Mouse (Mus musculus): Measurements from ENCODE around the gene Zfp661. TPM values are rescaled to one million over a fixed set of nuclear protein-coding genes. Genes with fewer than 3 reads are reported as not detected.
A peak's percentile ranks its signal among the peaks of the same experiment; 100 is the strongest.

Zfp661 gene
- polyA plus RNA-seq, 1 experiment from 2014 or later, result 9.8 TPM

DNA sequence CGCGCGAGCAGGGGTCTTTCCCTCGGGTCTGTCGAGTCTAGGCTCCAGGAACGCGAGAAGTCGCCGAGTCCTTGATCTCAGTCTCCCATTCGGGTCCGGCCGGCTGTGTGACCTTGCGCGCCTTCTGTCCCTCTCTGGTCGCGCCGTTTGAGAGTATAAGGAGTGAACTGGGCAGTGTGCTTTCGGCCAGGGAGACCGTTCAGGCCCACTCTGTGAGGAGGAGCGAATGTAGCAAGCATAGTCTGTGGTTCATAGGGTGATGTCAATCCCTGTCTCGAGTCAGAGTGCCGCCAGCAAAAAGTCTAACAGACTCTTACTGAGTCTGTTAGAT lies 585 bp upstream of the Zfp661 start:
- ATAC-seq (ENCODE audit: insufficient read depth, low FRiP score, low TSS enrichment), result no peak
- Histone ChIP-seq H3K27me3 (ENCODE audit: control insufficient read depth, insufficient read depth, low read length) (no peaks in the 10 kb centered on the region), H3K27ac (ENCODE audit: low read depth, low read length) (no peak overlapping the region), H3K4me3 (ENCODE audit: low read depth, low read length) (peak overlapping the region; percentile 56), H3K36me3 (ENCODE audit: control insufficient read depth, insufficient read depth, low read length) (no peaks in the 10 kb centered on the region), H3K4me1 (ENCODE audit: control insufficient read depth, insufficient read depth, low read length) (0 out of 2 replicates have a peak, but pooled peaks cover 6% of the 10 kb centered on the region), H3K9ac (ENCODE audit: low read length) (peak overlapping the region; percentile 88), H3K9me3 (ENCODE audit: control insufficient read depth, low read length) (no peaks in the 10 kb centered on the region), H3K4me2 (ENCODE audit: low read depth) (peak overlapping the region; percentile 62)
- WGBS, result under 1% methylated on average over 22 of the region's 22 CpGs
- DNase-seq (ENCODE audit: low spot score), result no peak

DNA sequence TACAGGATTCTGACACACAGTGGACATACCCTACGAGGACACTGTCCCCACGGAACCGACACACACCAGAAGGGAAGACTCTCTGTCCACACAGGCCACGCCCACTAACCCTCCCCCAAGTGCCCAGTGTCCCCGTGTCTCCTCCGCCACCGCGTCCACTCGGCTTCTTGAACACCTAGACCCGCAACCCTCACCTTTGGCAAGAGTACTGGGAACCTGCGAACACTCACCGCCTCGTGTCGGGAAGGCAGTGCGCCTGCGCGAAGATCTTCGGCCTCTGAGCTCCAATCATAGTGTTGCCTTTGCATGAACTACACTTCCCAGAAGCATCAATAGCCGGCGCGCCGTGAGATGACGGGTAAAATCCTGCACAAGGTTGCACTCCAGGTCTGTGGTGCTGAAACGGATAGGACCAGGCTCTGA lies 2.4 kb downstream of the Zfp661 start:
- ATAC-seq (ENCODE audit: insufficient read depth, low FRiP score, low TSS enrichment) (peak; percentile 81), DNase-seq (ENCODE audit: low spot score) (peak; percentile 92)
- no peaks in the 10 kb centered on the region for H3K9me3 ChIP-seq (ENCODE audit: control insufficient read depth, low read length)
- no peaks in the 10 kb centered on the region for H3K27me3 ChIP-seq (ENCODE audit: control insufficient read depth, insufficient read depth, low read length)
- H3K4me1 ChIP-seq (ENCODE audit: control insufficient read depth, insufficient read depth, low read length), result 0 out of 2 replicates have a peak, but pooled peaks cover 6% of the 10 kb centered on the region
- H3K4me3 ChIP-seq (ENCODE audit: low read depth, low read length), result peak overlapping the region; percentile 52
- no peak overlapping the region for H3K27ac ChIP-seq (ENCODE audit: low read depth, low read length)
- WGBS, result under 1% methylated on average over 24 of the region's 24 CpGs
- peak overlapping the region; percentile 61 for H3K9ac ChIP-seq (ENCODE audit: low read length)
- H3K4me2 ChIP-seq (ENCODE audit: low read depth), result peak overlapping the region; percentile 55
- 0 out of 2 replicates have a peak, but pooled peaks cover 3% of the 10 kb centered on the region for H3K36me3 ChIP-seq (ENCODE audit: control insufficient read depth, insufficient read depth, low read length)

DNA sequence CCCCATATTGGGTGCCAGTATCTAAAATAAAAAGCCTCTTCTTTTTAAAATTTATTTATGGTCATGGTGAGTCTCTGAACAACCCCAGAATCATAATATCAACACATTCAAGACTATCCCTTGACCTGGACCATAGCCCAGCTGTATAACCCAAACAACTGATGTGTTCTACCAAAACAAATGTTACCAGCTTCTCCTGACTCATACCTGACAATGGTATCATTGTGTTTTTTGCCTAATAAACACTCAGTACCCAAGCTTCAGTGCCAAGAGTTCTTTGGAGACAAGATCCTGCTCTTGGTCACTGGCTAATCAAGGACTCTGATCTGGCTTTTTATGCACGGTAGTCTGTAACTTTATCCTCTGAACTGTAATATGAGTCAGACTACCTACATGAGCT lies 13.6 kb downstream of the Zfp661 start:
- H3K4me2 ChIP-seq (ENCODE audit: low read depth), result no peak overlapping the region
- no peaks in the 10 kb centered on the region for H3K9me3 ChIP-seq (ENCODE audit: control insufficient read depth, low read length)
- H3K27me3 ChIP-seq (ENCODE audit: control insufficient read depth, insufficient read depth, low read length), result no peaks in the 10 kb centered on the region
- H3K4me1 ChIP-seq (ENCODE audit: control insufficient read depth, insufficient read depth, low read length), result no peaks in the 10 kb centered on the region
- no peak overlapping the region for H3K4me3 ChIP-seq (ENCODE audit: low read depth, low read length)
- 79% methylated on average over 1 of the region's 1 CpGs for WGBS
- peaks cover 4% of the 10 kb centered on the region; the same call in 1 of the 2 replicates for H3K36me3 ChIP-seq (ENCODE audit: control insufficient read depth, insufficient read depth, low read length)
- no peak overlapping the region for H3K27ac ChIP-seq (ENCODE audit: low read depth, low read length)
- ATAC-seq (ENCODE audit: insufficient read depth, low FRiP score, low TSS enrichment), result no peak
- H3K9ac ChIP-seq (ENCODE audit: low read length), result no peak overlapping the region
- no peak for DNase-seq (ENCODE audit: low spot score)

DNA sequence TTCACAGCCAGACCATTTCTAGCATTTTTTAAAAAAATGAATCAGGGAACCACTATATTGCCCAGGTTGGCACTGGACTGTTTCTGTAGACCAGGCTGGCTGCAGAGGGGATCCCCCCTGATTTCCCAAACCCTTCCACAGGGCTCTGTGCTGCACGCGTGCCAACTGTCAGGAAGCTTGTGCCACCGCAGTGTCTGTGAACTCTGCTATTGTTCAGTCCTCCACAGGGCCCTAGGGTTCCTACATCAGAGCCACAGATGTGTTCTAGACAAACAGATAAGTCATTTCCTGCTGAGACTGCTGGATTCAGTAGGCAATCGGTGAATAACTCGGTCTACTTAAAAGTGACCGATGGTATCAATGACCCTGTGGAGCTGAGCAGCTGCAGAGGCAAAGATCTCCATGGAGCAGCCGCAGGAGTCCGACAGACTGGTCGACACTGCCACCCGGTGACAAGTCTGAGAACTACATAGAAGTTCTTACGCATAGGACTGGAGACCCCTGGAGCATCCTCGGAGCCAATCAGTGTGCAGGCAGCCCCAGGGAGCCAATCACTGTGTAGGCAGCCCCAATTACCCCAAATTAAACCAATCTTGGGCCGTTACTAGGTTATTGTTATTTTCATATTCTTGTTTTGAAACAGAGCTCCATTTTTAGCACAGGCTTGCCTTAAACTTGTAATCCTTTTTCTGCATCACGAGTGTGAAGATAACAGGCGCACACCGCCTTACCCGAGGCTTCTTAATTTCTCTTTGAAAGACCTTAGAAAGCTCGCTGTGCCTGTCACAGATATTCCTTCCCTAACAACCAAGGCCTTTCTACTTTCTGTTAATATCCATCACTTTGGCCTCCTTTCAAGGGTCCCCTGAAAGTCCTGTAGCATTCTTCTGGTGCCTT lies 27.6 kb downstream of the Zfp661 start:
- ATAC-seq (ENCODE audit: insufficient read depth, low FRiP score, low TSS enrichment), result peak; percentile 99
- no peak overlapping the region for H3K27ac ChIP-seq (ENCODE audit: low read depth, low read length)
- H3K9ac ChIP-seq (ENCODE audit: low read length), result no peak overlapping the region; the same call in 1 of the 2 replicates

DNA sequence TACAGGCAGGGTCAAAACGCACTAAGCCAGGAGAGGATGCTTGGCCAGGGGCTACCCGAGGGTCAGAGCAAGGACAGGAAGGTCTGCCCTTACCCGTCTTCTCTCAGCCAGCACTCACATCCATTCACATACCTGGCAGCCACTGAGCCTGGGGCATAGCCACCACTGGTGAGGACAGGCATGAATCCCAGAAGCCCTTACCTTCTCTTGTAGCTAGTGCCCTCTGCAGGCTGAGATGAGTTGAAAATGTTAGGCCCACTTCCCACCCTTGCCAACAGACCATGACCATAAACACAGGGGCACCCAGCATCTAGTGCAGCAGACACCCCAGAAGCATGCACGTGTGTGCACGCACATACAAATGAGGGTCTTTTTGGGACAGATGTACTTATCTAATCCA lies 35.8 kb downstream of the Zfp661 start:
- Histone ChIP-seq H3K27me3 (ENCODE audit: control insufficient read depth, insufficient read depth, low read length) (no peaks in the 10 kb centered on the region), H3K4me2 (ENCODE audit: low read depth) (no peak overlapping the region), H3K4me1 (ENCODE audit: control insufficient read depth, insufficient read depth, low read length) (no peaks in the 10 kb centered on the region), H3K9me3 (ENCODE audit: control insufficient read depth, low read length) (no peaks in the 10 kb centered on the region), H3K9ac (ENCODE audit: low read length) (no peak overlapping the region), H3K4me3 (ENCODE audit: low read depth, low read length) (no peak overlapping the region), H3K27ac (ENCODE audit: low read depth, low read length) (no peak overlapping the region), H3K36me3 (ENCODE audit: control insufficient read depth, insufficient read depth, low read length) (no peaks in the 10 kb centered on the region)
- DNase-seq (ENCODE audit: low spot score), result no peak
- 46% methylated on average over 5 of the region's 5 CpGs for WGBS
- ATAC-seq (ENCODE audit: insufficient read depth, low FRiP score, low TSS enrichment), result no peak

More for the DNA sequence above, 27.6 kb downstream of the Zfp661 start:
- Histone ChIP-seq H3K4me2 (ENCODE audit: low read depth) (peak overlapping the region; percentile 38), H3K9me3 (ENCODE audit: control insufficient read depth, low read length) (no peaks in the 10 kb centered on the region), H3K27me3 (ENCODE audit: control insufficient read depth, insufficient read depth, low read length) (no peaks in the 10 kb centered on the region), H3K36me3 (ENCODE audit: control insufficient read depth, insufficient read depth, low read length) (no peaks in the 10 kb centered on the region), H3K4me3 (ENCODE audit: low read depth, low read length) (peak overlapping the region; percentile 17; the same call in 1 of the 2 replicates), H3K4me1 (ENCODE audit: control insufficient read depth, insufficient read depth, low read length) (no peaks in the 10 kb centered on the region)
- peak; percentile 88 for DNase-seq (ENCODE audit: low spot score)
- 14% methylated on average over 18 of the region's 18 CpGs for WGBS

DNA sequence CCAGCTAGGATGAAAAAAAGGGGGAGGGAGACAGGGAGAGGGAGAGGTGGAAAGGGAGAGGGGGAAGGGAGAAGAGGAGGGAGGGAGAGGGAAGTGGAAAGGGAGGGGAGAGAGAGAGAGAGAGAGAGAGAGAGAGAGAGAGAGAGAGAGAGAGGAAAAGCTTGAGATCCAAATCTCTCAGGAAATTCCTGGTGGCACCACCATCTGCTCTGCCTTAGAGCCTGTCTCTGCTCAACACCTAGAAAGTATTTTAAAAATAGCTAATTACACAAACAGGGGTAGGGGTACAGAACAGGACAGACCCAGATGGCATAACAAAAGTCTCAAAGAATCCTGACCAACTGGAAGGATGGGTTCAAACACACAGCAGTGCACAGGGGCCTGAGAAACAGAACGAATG lies 36.4 kb downstream of the Zfp661 start:
- no peak overlapping the region for H3K27ac ChIP-seq (ENCODE audit: low read depth, low read length)
- H3K4me2 ChIP-seq (ENCODE audit: low read depth), result no peak overlapping the region
- no peaks in the 10 kb centered on the region for H3K4me1 ChIP-seq (ENCODE audit: control insufficient read depth, insufficient read depth, low read length)
- H3K36me3 ChIP-seq (ENCODE audit: control insufficient read depth, insufficient read depth, low read length), result no peaks in the 10 kb centered on the region
- H3K9me3 ChIP-seq (ENCODE audit: control insufficient read depth, low read length), result no peaks in the 10 kb centered on the region
- WGBS, result 85% methylated on average over 1 of the region's 1 CpGs
- no peak for DNase-seq (ENCODE audit: low spot score)
- H3K27me3 ChIP-seq (ENCODE audit: control insufficient read depth, insufficient read depth, low read length), result no peaks in the 10 kb centered on the region
- no peak overlapping the region for H3K9ac ChIP-seq (ENCODE audit: low read length)
- no peak for ATAC-seq (ENCODE audit: insufficient read depth, low FRiP score, low TSS enrichment)
- no peak overlapping the region for H3K4me3 ChIP-seq (ENCODE audit: low read depth, low read length)

DNA sequence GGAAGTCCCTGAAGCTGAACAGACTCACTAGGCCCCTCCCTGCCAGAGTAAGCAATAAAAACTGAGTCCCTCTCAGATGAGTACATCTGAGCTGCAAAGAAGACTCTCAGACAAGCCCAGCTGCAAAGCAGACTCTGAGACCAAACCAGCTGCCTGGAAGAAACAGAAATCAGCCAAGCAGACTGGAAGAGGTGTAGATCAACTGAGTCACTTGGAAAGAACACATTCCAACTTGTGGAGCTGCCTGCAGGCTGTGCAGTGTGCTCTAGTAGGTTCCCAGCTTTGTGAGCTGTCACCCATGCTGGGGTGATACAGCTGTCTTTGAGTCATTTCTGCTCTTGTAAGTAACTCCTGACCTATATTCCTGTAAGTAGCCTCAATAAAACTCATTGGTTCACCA lies 37.2 kb downstream of the Zfp661 start:
- ATAC-seq (ENCODE audit: insufficient read depth, low FRiP score, low TSS enrichment), result no peak
- H3K4me2 ChIP-seq (ENCODE audit: low read depth), result no peak overlapping the region
- no peaks in the 10 kb centered on the region for H3K36me3 ChIP-seq (ENCODE audit: control insufficient read depth, insufficient read depth, low read length)
- H3K9ac ChIP-seq (ENCODE audit: low read length), result no peak overlapping the region
- no peaks in the 10 kb centered on the region for H3K4me1 ChIP-seq (ENCODE audit: control insufficient read depth, insufficient read depth, low read length)
- H3K27me3 ChIP-seq (ENCODE audit: control insufficient read depth, insufficient read depth, low read length), result no peaks in the 10 kb centered on the region
- no peak overlapping the region for H3K27ac ChIP-seq (ENCODE audit: low read depth, low read length)
- H3K9me3 ChIP-seq (ENCODE audit: control insufficient read depth, low read length), result no peaks in the 10 kb centered on the region
- no peak for DNase-seq (ENCODE audit: low spot score)
- H3K4me3 ChIP-seq (ENCODE audit: low read depth, low read length), result no peak overlapping the region

DNA sequence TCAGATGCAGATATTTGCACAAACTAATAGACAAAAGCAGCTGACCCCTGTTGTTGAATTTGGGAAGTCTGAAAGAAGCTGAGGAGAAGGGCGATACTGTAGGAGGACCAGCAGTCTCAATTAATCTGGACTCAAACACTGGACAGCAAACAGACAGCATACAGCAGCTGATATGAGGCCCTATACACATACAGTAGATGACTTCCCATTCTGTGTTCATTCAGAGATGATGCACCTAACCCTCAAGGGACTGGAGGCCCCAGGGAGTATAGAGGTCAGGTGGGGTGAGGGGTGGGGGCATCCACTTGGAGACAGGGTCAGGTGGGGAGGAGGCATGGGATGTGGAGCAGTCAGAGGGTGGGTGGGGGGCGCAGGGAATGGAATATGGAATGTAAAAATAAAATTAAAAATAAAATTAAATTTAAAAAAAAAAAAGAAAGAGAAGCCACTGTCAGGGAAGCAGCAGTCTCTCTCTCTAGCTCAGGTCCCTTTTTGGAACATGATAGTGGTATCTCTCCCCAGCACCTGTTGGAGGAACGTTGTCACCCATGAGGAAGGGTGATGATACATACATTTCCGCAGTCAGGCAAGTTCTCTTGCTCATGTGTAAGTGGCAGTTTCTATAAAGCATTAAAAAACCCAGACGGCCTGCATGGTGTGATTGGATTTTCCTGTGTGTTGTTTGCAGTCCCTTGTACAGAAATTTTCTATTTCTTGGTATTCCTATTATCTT lies 38.4 kb downstream of the Zfp661 start:
- Histone ChIP-seq H3K9ac (ENCODE audit: low read length) (no peak overlapping the region), H3K4me1 (ENCODE audit: control insufficient read depth, insufficient read depth, low read length) (no peaks in the 10 kb centered on the region), H3K36me3 (ENCODE audit: control insufficient read depth, insufficient read depth, low read length) (no peaks in the 10 kb centered on the region), H3K27me3 (ENCODE audit: control insufficient read depth, insufficient read depth, low read length) (no peaks in the 10 kb centered on the region), H3K4me3 (ENCODE audit: low read depth, low read length) (no peak overlapping the region), H3K27ac (ENCODE audit: low read depth, low read length) (no peak overlapping the region), H3K4me2 (ENCODE audit: low read depth) (no peak overlapping the region), H3K9me3 (ENCODE audit: control insufficient read depth, low read length) (no peaks in the 10 kb centered on the region)
- DNase-seq (ENCODE audit: low spot score) (no peak), ATAC-seq (ENCODE audit: insufficient read depth, low FRiP score, low TSS enrichment) (no peak)
- 77% methylated on average over 5 of the region's 5 CpGs for WGBS
